Mouse (Mus musculus): Measurements from ENCODE around the gene Adcy1.

DNA sequence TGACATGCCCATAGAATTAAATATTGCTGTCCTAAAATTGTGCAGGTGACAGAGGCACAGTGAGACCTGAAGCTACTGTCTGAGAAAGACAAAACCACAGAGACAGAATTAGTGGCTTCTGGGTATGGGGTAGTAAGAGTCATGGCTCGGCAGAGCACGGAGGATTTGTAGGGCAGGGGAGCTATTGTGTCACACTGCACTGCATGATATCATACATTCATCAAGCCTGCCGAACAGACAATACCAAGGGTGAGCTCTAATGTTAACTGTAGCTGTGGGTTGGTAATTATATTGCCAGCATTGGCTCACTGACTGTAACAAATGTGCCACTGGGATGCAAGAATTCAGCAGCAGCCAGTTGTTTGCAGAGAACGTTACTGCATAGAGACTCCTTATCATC lies 101.1 kb downstream of the Adcy1 start:
- TF ChIP-seq POLR2A (IDR thresholded peaks at IDR 0.05; ENCODE audit: control insufficient read depth, extremely low read depth, insufficient read depth, low read length, poor library complexity) (no peak), CTCF (IDR thresholded peaks at IDR 0.05; ENCODE audit: borderline replicate concordance, control insufficient read depth, extremely low read depth, insufficient read depth, low read length, poor library complexity) (no peak)

All from thymus, adult 2 months (tissue).